9 mouse cellular contexts compared by ENCODE assay signal in genomic region chr11:43643180-43643591, GRCm38 (mm10). TPM values are rescaled to one million over a fixed set of nuclear protein-coding genes. Genes with fewer than 3 reads are reported as not detected.
A peak's percentile ranks its signal among the peaks of the same experiment; 100 is the strongest.
DNase-seq lines count a peak whose midpoint lies in the region; ATAC-seq and TF ChIP-seq lines count a peak whose summit lies in the region.
"Had no signal": no experiment of that assay in that cellular context is flagged by ENCODE, and none has a peak within 500 bp of the region (broad histone marks: within the 10 kb centered on the region; RNA-seq: fewer than 3 reads in every experiment).

No protein-coding gene starts in this region.

- H3K4me2 ChIP-seq in heart, embryonic 15.5 days, result 0 out of 2 replicates have a peak overlapping the region, but pooled peaks have one; percentile 9
- H3K4me2 ChIP-seq in kidney, embryonic 16.5 days (replicated peaks; ENCODE audit: low read depth, low read length), result no peak overlapping the region
- H3K4me2 ChIP-seq in lung, embryonic 14.5 days, result no peak overlapping the region

- 47% methylated on average over 2 of the region's 2 CpGs for WGBS in heart, embryonic 10.5 days
- 9% methylated on average over 2 of the region's 2 CpGs for WGBS in heart, embryonic 15.5 days
- WGBS in kidney, embryonic 16.5 days, result 30% methylated on average over 2 of the region's 2 CpGs
- 14% methylated on average over 2 of the region's 2 CpGs for WGBS in lung, embryonic 14.5 days

- peak; percentile 93 for DNase-seq in heart, adult 11 months
- DNase-seq in heart, embryonic 10.5 days (ENCODE audit: low spot score), result no peak
- DNase-seq in fibroblast of lung, adult 2 months (ENCODE audit: low read depth), result peak; percentile 80
- DNase-seq in lung, embryonic 14.5 days, result peak; percentile 82
- peak; percentile 32 for DNase-seq in retina, adult 2 months (ENCODE audit: low read depth, low spot score)

- peak; percentile 86 for ATAC-seq in heart, embryonic 15.5 days (replicated peaks; ENCODE audit: insufficient number of reproducible peaks, insufficient read depth, low FRiP score, low read depth)
- ATAC-seq in kidney, embryonic 16.5 days (ENCODE audit: low FRiP score, low TSS enrichment), result peak; percentile 80
- ATAC-seq in lung, embryonic 14.5 days (ENCODE audit: insufficient read depth), result peak; percentile 89
- no peak for ATAC-seq in monocyte, adult 5-6 weeks (replicated peaks; ENCODE audit: insufficient number of reproducible peaks, low FRiP score, low TSS enrichment, poor library complexity, severe bottlenecking)

- H3K27ac ChIP-seq in heart, embryonic 10.5 days, result no peak overlapping the region
- peak overlapping the region; percentile 60 for H3K27ac ChIP-seq in heart, embryonic 15.5 days
- H3K27ac ChIP-seq in kidney, embryonic 16.5 days (ENCODE audit: low read length), result no peak overlapping the region
- H3K27ac ChIP-seq in lung, embryonic 14.5 days (ENCODE audit: low read depth), result peak overlapping the region; percentile 58; the same call in 1 of the 2 replicates

- H3K36me3 ChIP-seq in heart, embryonic 10.5 days, result no peaks in the 10 kb centered on the region
- H3K36me3 ChIP-seq in heart, embryonic 15.5 days, result no peaks in the 10 kb centered on the region
- H3K36me3 ChIP-seq in kidney, embryonic 16.5 days (ENCODE audit: insufficient read depth, low read length), result no peaks in the 10 kb centered on the region
- H3K36me3 ChIP-seq in lung, embryonic 14.5 days (ENCODE audit: insufficient read depth), result no peaks in the 10 kb centered on the region

- H3K9me3 ChIP-seq in heart, embryonic 10.5 days, result peaks cover 6% of the 10 kb centered on the region; the same call in 1 of the 2 replicates
- no peaks in the 10 kb centered on the region for H3K9me3 ChIP-seq in heart, embryonic 15.5 days (replicated peaks)
- H3K9me3 ChIP-seq in kidney, embryonic 16.5 days (ENCODE audit: low read length), result peaks cover 8% of the 10 kb centered on the region; the same call in 1 of the 2 replicates
- H3K9me3 ChIP-seq in lung, embryonic 14.5 days (ENCODE audit: low read depth, low read length), result no peaks in the 10 kb centered on the region

- no peak overlapping the region for H3K9ac ChIP-seq in heart, embryonic 15.5 days
- H3K9ac ChIP-seq in kidney, embryonic 16.5 days (replicated peaks; ENCODE audit: low read length), result no peak overlapping the region
- H3K9ac ChIP-seq in lung, embryonic 14.5 days, result no peak overlapping the region

- H3K4me1 ChIP-seq in heart, embryonic 10.5 days, result peaks cover 11% of the 10 kb centered on the region
- H3K4me1 ChIP-seq in heart, embryonic 15.5 days (replicated peaks), result peaks cover 15% of the 10 kb centered on the region
- peaks cover 7% of the 10 kb centered on the region for H3K4me1 ChIP-seq in kidney, embryonic 16.5 days (ENCODE audit: insufficient read depth, low read length)
- H3K4me1 ChIP-seq in lung, embryonic 14.5 days (ENCODE audit: insufficient read depth), result peaks cover 8% of the 10 kb centered on the region

- no peak for TF ChIP-seq CTCF in lung, embryonic 14.5 days (IDR thresholded peaks at IDR 0.05; ENCODE audit: low read depth)

- H3K4me3 ChIP-seq in heart, embryonic 10.5 days, result no peak overlapping the region
- no peak overlapping the region for H3K4me3 ChIP-seq in heart, embryonic 15.5 days
- no peak overlapping the region for H3K4me3 ChIP-seq in kidney, embryonic 16.5 days (ENCODE audit: low read length)
- H3K4me3 ChIP-seq in lung, embryonic 14.5 days (ENCODE audit: low read depth, low read length), result no peak overlapping the region

- no peaks in the 10 kb centered on the region for H3K27me3 ChIP-seq in heart, embryonic 10.5 days (ENCODE audit: insufficient read depth, poor library complexity, severe bottlenecking)
- no peaks in the 10 kb centered on the region for H3K27me3 ChIP-seq in heart, embryonic 15.5 days
- H3K27me3 ChIP-seq in kidney, embryonic 16.5 days (ENCODE audit: insufficient read depth, low read length), result no peaks in the 10 kb centered on the region
- H3K27me3 ChIP-seq in lung, embryonic 14.5 days (ENCODE audit: insufficient read depth, low read length), result no peaks in the 10 kb centered on the region
- H3K27me3 ChIP-seq: CH12.LX had no signal

RNA-seq across cellular contexts. Expression of gene Pwwp2a, which starts 38.6 kb away (rescaled TPM):
- polyA plus RNA-seq in heart, embryonic 10.5 days (2016; fragmentation: Nextera tagmentation; extraction: Ambion mirVana), result 19.6 and 26.8 TPM in 2 replicates
- 17.3 and 20.1 TPM in 2 replicates for polyA plus RNA-seq in heart, embryonic 15.5 days (2015; fragmentation: Nextera tagmentation; extraction: Ambion mirVana)
- 13.6 and 21.0 TPM in 2 replicates for polyA plus RNA-seq in kidney, embryonic 16.5 days (2015; fragmentation: Nextera tagmentation; extraction: Ambion mirVana)
- 40.3 and 47.1 TPM in 2 replicates for polyA plus RNA-seq in lung, embryonic 14.5 days (2014; fragmentation: Nextera tagmentation; extraction: Ambion mirVana)
- total RNA-seq in monocyte, adult 5-6 weeks (2017), result 18.9 to 56.5 TPM (median 21.2 TPM) in 3 replicates

RNA-seq across cellular contexts. Expression of gene Fabp6, which starts 41.8 kb away (rescaled TPM):
- not detected in 2 replicates for polyA plus RNA-seq in heart, embryonic 10.5 days (2016; fragmentation: Nextera tagmentation; extraction: Ambion mirVana)
- not detected in 2 replicates for polyA plus RNA-seq in heart, embryonic 15.5 days (2015; fragmentation: Nextera tagmentation; extraction: Ambion mirVana)
- polyA plus RNA-seq in kidney, embryonic 16.5 days (2015; fragmentation: Nextera tagmentation; extraction: Ambion mirVana), result 0.42 TPM in 1 of 2 replicates, not detected in the other
- polyA plus RNA-seq in lung, embryonic 14.5 days (2014; fragmentation: Nextera tagmentation; extraction: Ambion mirVana), result not detected in 2 replicates
- not detected in 3 replicates for total RNA-seq in monocyte, adult 5-6 weeks (2017)
- total RNA-seq: CH12.LX had no signal

RNA-seq across cellular contexts. Expression of gene 4933415A04Rik, which starts 56.3 kb away (rescaled TPM):
- 7.1 and 7.4 TPM in 2 replicates for polyA plus RNA-seq in heart, embryonic 10.5 days (2016; fragmentation: Nextera tagmentation; extraction: Ambion mirVana)
- polyA plus RNA-seq in heart, embryonic 15.5 days (2015; fragmentation: Nextera tagmentation; extraction: Ambion mirVana), result 4.6 and 5.4 TPM in 2 replicates
- 6.8 and 7.4 TPM in 2 replicates for polyA plus RNA-seq in kidney, embryonic 16.5 days (2015; fragmentation: Nextera tagmentation; extraction: Ambion mirVana)
- polyA plus RNA-seq in lung, embryonic 14.5 days (2014; fragmentation: Nextera tagmentation; extraction: Ambion mirVana), result 6.9 and 7.6 TPM in 2 replicates
- not detected in 3 replicates for total RNA-seq in monocyte, adult 5-6 weeks (2017)
- total RNA-seq: CH12.LX had no signal

Comparison
In these comparisons a context has a peak if more than half of its experiments do, and no peak if none do; other contexts are left out.
1. H3K27ac ChIP-seq: peak in heart, embryonic 15.5 days (single experiment) and lung, embryonic 14.5 days (single experiment); none in heart, embryonic 10.5 days (single experiment) and kidney, embryonic 16.5 days (single experiment).